Mouse (Mus musculus): ENCODE data around the gene Gpr35. TPM values are rescaled to one million over a fixed set of nuclear protein-coding genes. Genes with fewer than 3 reads are reported as not detected.

The Gpr35 gene
- total RNA-seq, 2 experiments from 2014 or later: 0.36 to 0.41 TPM

- intact Hi-C loops (cut with DNase I): no loop called here
- no peak for DNase-seq
These were observed 28.0 kb downstream of the Gpr35 start for GRCm38 (mm10) chr1:92978645-92979044.

DNA sequence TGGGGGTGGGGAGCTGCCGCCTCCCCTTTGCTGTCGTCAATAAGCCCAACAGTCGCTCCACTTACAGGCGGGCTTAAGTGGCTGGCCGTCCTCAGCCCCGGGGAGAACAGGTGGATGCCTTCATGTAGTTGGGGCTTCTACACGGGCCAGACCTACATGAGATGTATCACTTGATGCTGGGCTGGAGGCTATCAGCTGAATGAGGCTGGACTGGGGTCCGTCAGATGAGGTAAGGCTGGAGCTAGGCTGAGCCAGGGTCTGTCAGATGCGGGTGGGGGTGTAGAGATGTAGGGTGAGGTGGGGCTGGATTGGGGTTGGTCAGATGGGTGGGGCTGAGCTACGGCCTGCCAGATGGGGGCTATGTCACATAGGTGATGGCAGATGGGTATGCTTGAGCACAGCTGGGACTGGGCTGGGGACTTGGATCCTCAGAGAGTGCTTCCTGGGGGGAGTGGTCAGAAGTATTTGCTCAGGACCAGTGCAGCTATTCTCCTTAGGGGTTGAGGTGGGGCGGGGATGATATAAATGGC, 28.5 kb downstream of the Gpr35 start:
- DNase-seq: no peak
- intact Hi-C loops (cut with DNase I): no loop called here

- intact Hi-C loops (cut with DNase I): no loop called here
- DNase-seq: peak; percentile 62 to 69
These were observed 30.6 kb downstream of the Gpr35 start for GRCm38 (mm10) chr1:92981056-92981845.

GRCm38 (mm10) chr1:92982931-92983605, 32.4 kb downstream of the Gpr35 start:
- intact Hi-C loops (cut with DNase I): no loop called here
- no peak for DNase-seq

- intact Hi-C loops (cut with DNase I): loop anchor here (2.0 kb wide), 1 partner anchor 56 kb away; no protein-coding TSS in a partner anchor
- DNase-seq: no peak
These were observed 34.3 kb downstream of the Gpr35 start for GRCm38 (mm10) chr1:92984999-92985398.

GRCm38 (mm10) chr1:92988894-92989293, 38.2 kb downstream of the Gpr35 start:
- intact Hi-C loops (cut with DNase I): no loop called here
- no peak for DNase-seq

- no peak for DNase-seq
- intact Hi-C loops (cut with DNase I): no loop called here
These were observed 39.2 kb downstream of the Gpr35 start for GRCm38 (mm10) chr1:92989891-92990290.

- no peak for DNase-seq
- intact Hi-C loops (cut with DNase I): no loop called here
These were observed 41.7 kb downstream of the Gpr35 start for GRCm38 (mm10) chr1:92992214-92992855.

DNA sequence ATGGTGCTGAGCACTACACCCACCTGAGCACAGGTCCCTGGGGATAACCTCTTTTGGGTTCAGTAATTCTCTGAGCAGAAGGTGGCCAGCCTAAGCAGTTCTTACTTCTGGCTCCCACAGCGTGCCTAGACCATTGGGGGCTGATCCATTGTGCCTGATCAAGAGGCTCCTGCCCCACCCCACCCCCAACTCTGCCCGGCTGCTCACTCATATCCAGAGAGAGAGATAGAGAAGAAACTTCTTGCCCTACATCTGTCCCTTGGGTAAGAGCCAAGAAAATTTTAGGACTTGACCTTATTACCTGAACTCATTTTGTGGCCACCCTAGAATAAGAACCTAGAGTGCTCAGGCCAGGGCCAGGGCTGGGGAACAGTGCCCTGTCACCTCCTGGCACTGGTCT, 42.2 kb downstream of the Gpr35 start:
- intact Hi-C loops (cut with DNase I): no loop called here
- DNase-seq: no peak

DNA sequence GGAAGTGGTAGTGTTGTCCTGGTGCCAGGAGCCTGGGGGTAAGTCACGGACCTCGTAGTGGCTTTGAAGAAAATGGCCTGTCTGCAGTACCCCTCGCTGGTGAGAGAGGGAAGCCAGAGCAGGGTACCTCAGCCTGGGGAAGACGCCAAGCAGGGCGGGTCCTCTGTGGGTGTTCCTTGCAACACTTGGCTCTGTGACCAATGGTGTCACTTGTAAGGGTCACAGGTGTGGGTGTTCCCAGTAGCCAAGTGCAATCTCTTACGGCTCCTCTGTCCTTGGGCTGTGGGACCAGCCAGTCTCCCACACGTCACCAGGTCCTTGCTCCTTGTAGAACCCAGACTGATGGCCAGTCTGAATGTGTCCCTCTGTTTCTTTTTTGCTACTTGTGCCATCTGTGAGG, 55.4 kb downstream of the Gpr35 start, which contains the start of gene Aqp12:
Aqp12 (plus strand) TSS at position 274 of the 400 bp plus-strand sequence.
- no peak for DNase-seq
- intact Hi-C loops (cut with DNase I): no loop called here

DNA sequence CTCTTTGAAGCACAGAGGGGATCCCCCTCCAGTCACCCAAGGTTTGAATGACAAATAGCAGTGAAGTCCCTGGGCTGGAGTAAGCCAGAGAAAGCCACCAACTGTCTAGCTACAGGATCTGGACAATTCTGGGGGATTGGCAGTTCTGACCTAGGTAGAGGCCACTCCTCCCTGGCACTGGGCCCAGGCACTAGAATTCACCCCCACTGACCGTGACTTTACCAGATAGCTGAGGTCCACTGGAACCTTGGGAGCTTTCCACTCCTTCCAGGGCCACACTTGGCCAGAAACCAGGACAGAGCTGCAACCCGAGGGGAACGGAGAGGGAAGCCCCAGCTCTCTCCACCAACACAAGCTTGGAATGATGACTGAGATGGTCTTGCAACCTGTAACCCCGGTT, 58.5 kb downstream of the Gpr35 start:
- peak in 1 of 2 experiments; percentile 26 for DNase-seq
- intact Hi-C loops (cut with DNase I): no loop called here

GRCm38 (mm10) chr1:93010731-93011130, 60.1 kb downstream of the Gpr35 start:
- intact Hi-C loops (cut with DNase I): loop anchor here (1.0 kb wide), 1 partner anchor 53 kb away; no protein-coding TSS in a partner anchor
- peak; percentile 28 to 48 for DNase-seq

GRCm38 (mm10) chr1:93012103-93012585, 61.5 kb downstream of the Gpr35 start:
- DNase-seq: no peak
- intact Hi-C loops (cut with DNase I): no loop called here

GRCm38 (mm10) chr1:93013367-93013766, 62.7 kb downstream of the Gpr35 start:
- no peak for DNase-seq
- intact Hi-C loops (cut with DNase I): no loop called here

GRCm38 (mm10) chr1:93014460-93014859, 63.8 kb downstream of the Gpr35 start:
- intact Hi-C loops (cut with DNase I): loop anchor here (2.0 kb wide), 1 partner anchor 66 kb away; no protein-coding TSS in a partner anchor
- DNase-seq: peak; percentile 72 to 85

- no peak for DNase-seq
- intact Hi-C loops (cut with DNase I): loop anchor here (2.0 kb wide), 1 partner anchor 66 kb away; no protein-coding TSS in a partner anchor
These were observed 64.5 kb downstream of the Gpr35 start for GRCm38 (mm10) chr1:93015136-93015535.

DNA sequence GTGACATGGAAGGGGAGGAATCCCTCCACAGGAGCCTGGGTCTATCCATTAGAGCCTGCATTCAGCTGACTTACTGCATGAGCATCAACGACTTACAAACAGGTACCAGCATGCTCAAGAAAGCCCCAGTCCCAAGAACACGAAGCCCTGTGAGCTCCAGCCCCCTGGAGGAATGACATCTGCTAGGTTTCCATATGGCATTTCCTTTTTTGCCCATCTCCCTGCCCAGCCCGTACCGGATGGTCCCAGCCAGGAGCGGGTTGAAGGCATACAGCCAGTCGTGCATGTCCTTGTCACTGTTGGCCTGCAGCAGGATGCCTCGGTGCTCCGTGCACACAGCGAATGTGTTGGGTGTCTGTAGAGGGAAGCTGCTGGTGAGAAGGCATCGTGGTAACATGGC, 68.1 kb downstream of the Gpr35 start:
- intact Hi-C loops (cut with DNase I): no loop called here
- DNase-seq: no peak

- DNase-seq: no peak
- intact Hi-C loops (cut with DNase I): no loop called here
These were observed 69.9 kb downstream of the Gpr35 start for GRCm38 (mm10) chr1:93020602-93021001.

GRCm38 (mm10) chr1:93026600-93026999, 75.9 kb downstream of the Gpr35 start:
- DNase-seq: no peak
- intact Hi-C loops (cut with DNase I): no loop called here

- DNase-seq: no peak
- intact Hi-C loops (cut with DNase I): no loop called here
These were observed 78.7 kb downstream of the Gpr35 start for GRCm38 (mm10) chr1:93029387-93029786.

DNA sequence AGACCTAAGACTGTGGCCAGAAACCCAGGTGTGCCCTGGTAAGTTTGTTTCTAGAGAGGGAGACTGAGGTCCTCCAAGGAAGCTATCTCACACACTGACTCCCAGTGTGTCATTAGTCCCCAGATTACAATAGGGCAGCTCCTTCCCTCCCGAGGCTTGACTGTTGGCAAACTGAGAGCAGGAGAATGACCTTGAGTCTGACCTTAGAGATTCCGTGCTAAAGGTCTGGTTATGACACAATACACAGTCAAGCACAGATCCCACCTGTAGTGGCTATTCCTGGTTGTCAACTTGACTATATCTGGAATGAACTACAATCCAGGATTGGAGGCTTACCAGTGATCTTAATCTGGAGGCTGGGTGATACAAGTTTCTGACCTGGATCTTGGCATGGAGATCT, 79.4 kb downstream of the Gpr35 start:
- no peak for DNase-seq
- intact Hi-C loops (cut with DNase I): no loop called here

All from heart, postnatal 36 days (tissue).